Mouse (Mus musculus) monocyte, adult 59 days (primary cell): Measurements from ENCODE around the gene H2-M10.1. TPM values are rescaled to one million over a fixed set of nuclear protein-coding genes. Genes with fewer than 3 reads are reported as not detected.

Source experiments
- total RNA-seq, 2 experiments: library from RNA; stranded (reverse); gene quantifications; one replicate each; pipeline ENCODE4 v1.2.4; 2023

Gene H2-M10.1
- not detected for total RNA-seq

GRCm38 (mm10) chr17:36326055-36326454 is at the start of gene H2-M10.1:
H2-M10.1 (minus strand) TSS chr17:36326155.

GRCm38 (mm10) chr17:36368317-36368716 is 42.4 kb upstream of the H2-M10.1 start, which contains the start of gene H2-M10.3:
H2-M10.3 (minus strand) TSS chr17:36368417.

GRCm38 (mm10) chr17:36286390-36286789 is 39.6 kb downstream of the H2-M10.1 start, which contains the start of gene H2-M10.2:
H2-M10.2 (minus strand) TSS chr17:36286490.

Other genes with a start within 250 kb of the H2-M10.1 start
- 1 to 10 TPM; 2.0 to 2.6 TPM for gene Gm19684, start 204.5 kb downstream of the H2-M10.1 start, total RNA-seq
- gene Gm7030, start 196.7 kb downstream of the H2-M10.1 start, total RNA-seq: 10 to 100 TPM; 10.6 to 10.8 TPM
- gene Gm8909, start 157.6 kb downstream of the H2-M10.1 start, total RNA-seq: not detected
- gene H2-T3, start 135.9 kb downstream of the H2-M10.1 start, total RNA-seq: not detected
- gene Rpp21, start 68.1 kb downstream of the H2-M10.1 start, total RNA-seq: 10 to 100 TPM; 49.5 to 53.5 TPM
- gene Trim39, start 53.9 kb downstream of the H2-M10.1 start, total RNA-seq: 10 to 100 TPM; 25.7 to 30.4 TPM
- not detected for gene H2-M10.2, start 39.7 kb downstream of the H2-M10.1 start, total RNA-seq
- not detected for gene H2-M10.3, start 42.3 kb upstream of the H2-M10.1 start, total RNA-seq
- gene H2-M10.4, start 136.2 kb upstream of the H2-M10.1 start, total RNA-seq: not detected
- not detected for gene H2-M11, start 220.9 kb upstream of the H2-M10.1 start, total RNA-seq